ENCODE assay signal across 16 mouse cellular contexts in the genomic region with DNA sequence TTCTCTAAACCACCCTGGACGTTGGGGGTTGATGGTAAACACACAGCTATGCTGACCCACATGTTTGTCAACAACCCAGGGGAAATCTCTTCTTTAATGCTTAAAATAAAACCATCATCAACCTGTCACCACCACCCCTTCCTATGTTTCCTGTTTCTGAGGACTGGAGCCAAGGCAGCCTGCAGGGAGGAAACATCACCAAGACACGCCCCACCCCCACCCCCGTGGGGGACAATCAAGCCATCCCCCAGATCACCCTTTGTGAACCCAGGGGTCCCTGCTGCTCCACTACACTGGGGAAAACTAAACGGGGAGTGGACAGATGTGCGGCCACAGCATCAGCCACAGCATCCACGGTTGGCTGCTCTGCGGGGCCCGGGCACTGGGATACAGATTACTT. TPM values are rescaled to one million over a fixed set of nuclear protein-coding genes. Genes with fewer than 3 reads are reported as not detected.
A peak's percentile ranks its signal among the peaks of the same experiment; 100 is the strongest.
DNase-seq lines count a peak whose midpoint lies in the region; ATAC-seq and TF ChIP-seq lines count a peak whose summit lies in the region.
"Had no signal": no experiment of that assay in that cellular context is flagged by ENCODE, and none has a peak within 500 bp of the region (broad histone marks: within the 10 kb centered on the region; RNA-seq: fewer than 3 reads in every experiment).

No protein-coding gene starts in this region.

- ATAC-seq in midbrain, postnatal 0 days (ENCODE audit: low FRiP score): no peak

- H3K4me3 ChIP-seq in midbrain, embryonic 10.5 days: peak overlapping the region; percentile 59
- H3K4me3 ChIP-seq in midbrain, postnatal 0 days (ENCODE audit: low read depth, low read length): no peak overlapping the region
- H3K4me3 ChIP-seq: layer of hippocampus, adult 2 months; limb, embryonic 15.5 days; stomach, embryonic 15.5 days had no signal

- H3K9me3 ChIP-seq in midbrain, embryonic 10.5 days (replicated peaks): no peaks in the 10 kb centered on the region
- no peaks in the 10 kb centered on the region for H3K9me3 ChIP-seq in midbrain, postnatal 0 days (ENCODE audit: low read length)
- H3K9me3 ChIP-seq: limb, embryonic 15.5 days; stomach, embryonic 15.5 days had no signal

- H3K9ac ChIP-seq in midbrain, postnatal 0 days (replicated peaks; ENCODE audit: low read length, poor library complexity, severe bottlenecking): no peak overlapping the region
- H3K9ac ChIP-seq: limb, embryonic 15.5 days; stomach, embryonic 15.5 days had no signal

- H3K4me1 ChIP-seq in midbrain, embryonic 10.5 days: peaks cover 93% of the 10 kb centered on the region
- peaks cover 25% of the 10 kb centered on the region; the same call in 1 of the 2 replicates for H3K4me1 ChIP-seq in midbrain, postnatal 0 days (ENCODE audit: insufficient read depth, low read length)

- no peak overlapping the region for H3K4me2 ChIP-seq in midbrain, postnatal 0 days (ENCODE audit: low read depth, low read length, poor library complexity, severe bottlenecking)
- H3K4me2 ChIP-seq: limb, embryonic 15.5 days; stomach, embryonic 15.5 days had no signal

- peak overlapping the region; percentile 95 for H3K27ac ChIP-seq in midbrain, embryonic 10.5 days (replicated peaks)
- no peak overlapping the region for H3K27ac ChIP-seq in midbrain, postnatal 0 days (ENCODE audit: low read depth, low read length)
- H3K27ac ChIP-seq: layer of hippocampus, adult 2 months; limb, embryonic 15.5 days; stomach, embryonic 15.5 days had no signal

- WGBS in midbrain, embryonic 10.5 days: 75% methylated on average over 8 of the region's 8 CpGs
- WGBS in midbrain, postnatal 0 days: 68% methylated on average over 8 of the region's 8 CpGs

- peaks cover 35% of the 10 kb centered on the region for H3K36me3 ChIP-seq in midbrain, embryonic 10.5 days
- H3K36me3 ChIP-seq in midbrain, postnatal 0 days (ENCODE audit: insufficient read depth, low read length): no peaks in the 10 kb centered on the region

- H3K27me3 ChIP-seq in midbrain, embryonic 10.5 days (ENCODE audit: low read depth, poor library complexity, severe bottlenecking): peaks cover 55% of the 10 kb centered on the region
- H3K27me3 ChIP-seq in midbrain, postnatal 0 days (ENCODE audit: insufficient read depth, low read length): no peaks in the 10 kb centered on the region
- H3K27me3 ChIP-seq: stomach, embryonic 15.5 days had no signal

- peak; percentile 48 for DNase-seq in adrenal gland, postnatal 14 days
- no peak for DNase-seq in adrenal gland, adult 8-10 months
- no peak for DNase-seq in midbrain, embryonic 10.5 days (ENCODE audit: low spot score)
- no peak for DNase-seq in midbrain, postnatal 0 days (ENCODE audit: low spot score)
- peak; percentile 65 to 83 for DNase-seq in kidney, postnatal 36 days
- no peak for DNase-seq in urinary bladder, postnatal 4 days (ENCODE audit: low spot score in 2 of 2)
- DNase-seq in testis, postnatal 14 days (ENCODE audit: low spot score): no peak
- no peak for DNase-seq in urinary bladder, postnatal 36 days (ENCODE audit: low spot score in 2 of 2)
- DNase-seq: heart, postnatal 36 days; right cerebral cortex, postnatal 25 days had no signal

- no peak for TF ChIP-seq CTCF in midbrain, postnatal 0 days (IDR thresholded peaks at IDR 0.05)

RNA-seq across cellular contexts. Expression of a gene that starts 11.6 kb away (rescaled TPM):
- total RNA-seq in adrenal gland, postnatal 14 days (2021): 8.2 and 8.5 TPM in 2 replicates
- total RNA-seq in adrenal gland, adult 8-10 months (2022): 10 to 100 TPM; 13.7 to 15.1 (median 14.1) TPM
- 79.8 and 108 TPM in 2 replicates for polyA plus RNA-seq in midbrain, embryonic 10.5 days (2016; fragmentation: Nextera tagmentation; extraction: Ambion mirVana)
- 25.9 and 28.7 TPM in 2 replicates for total RNA-seq in midbrain, postnatal 0 days (2014; rRNA removed)
- polyA plus RNA-seq in midbrain, postnatal 0 days (2015; fragmentation: Nextera tagmentation; extraction: Ambion mirVana): 36.1 and 43.5 TPM in 2 replicates

RNA-seq across cellular contexts. Expression of a gene that starts 27.9 kb away (rescaled TPM):
- total RNA-seq in adrenal gland, postnatal 14 days (2021): 1.6 and 2.4 TPM in 2 replicates
- 1 to 10 TPM; 1.8 to 4.4 (median 3.3) TPM for total RNA-seq in adrenal gland, adult 8-10 months (2022)
- polyA plus RNA-seq in midbrain, embryonic 10.5 days (2016; fragmentation: Nextera tagmentation; extraction: Ambion mirVana): 0.81 and 0.87 TPM in 2 replicates
- 2.6 and 3.5 TPM in 2 replicates for total RNA-seq in midbrain, postnatal 0 days (2014; rRNA removed)
- 2.2 and 2.6 TPM in 2 replicates for polyA plus RNA-seq in midbrain, postnatal 0 days (2015; fragmentation: Nextera tagmentation; extraction: Ambion mirVana)

RNA-seq across cellular contexts. Expression of a gene that starts 57.4 kb away (rescaled TPM):
- total RNA-seq in adrenal gland, postnatal 14 days (2021): 0.26 and 0.33 TPM in 2 replicates
- 1 to 10 TPM in 2 of 4 experiments, under 1 TPM in 2; 0.29 to 1.1 (median 0.89) TPM for total RNA-seq in adrenal gland, adult 8-10 months (2022)
- 0.06 and 0.32 TPM in 2 replicates for polyA plus RNA-seq in midbrain, embryonic 10.5 days (2016; fragmentation: Nextera tagmentation; extraction: Ambion mirVana)
- 0.24 and 0.38 TPM in 2 replicates for total RNA-seq in midbrain, postnatal 0 days (2014; rRNA removed)
- 0.09 and 0.25 TPM in 2 replicates for polyA plus RNA-seq in midbrain, postnatal 0 days (2015; fragmentation: Nextera tagmentation; extraction: Ambion mirVana)
- total RNA-seq: common myeloid progenitor, adult 5-6 weeks; MEL had no signal
- polyA plus RNA-seq: activated CD4-positive, CD25-positive, alpha-beta regulatory T cell, adult 4 months had no signal

Comparison
In these comparisons a context has a peak if more than half of its experiments do, and no peak if none do; other contexts are left out.
1. DNase-seq: peak in adrenal gland, postnatal 14 days (single experiment) and kidney, postnatal 36 days (2 of 2); none in adrenal gland, adult 8-10 months (single experiment), midbrain, embryonic 10.5 days (single experiment), midbrain, postnatal 0 days (single experiment), urinary bladder, postnatal 4 days (0 of 2), testis, postnatal 14 days (single experiment) and urinary bladder, postnatal 36 days (0 of 2).